16 mouse cellular contexts compared by ENCODE assay signal in the genomic region with DNA sequence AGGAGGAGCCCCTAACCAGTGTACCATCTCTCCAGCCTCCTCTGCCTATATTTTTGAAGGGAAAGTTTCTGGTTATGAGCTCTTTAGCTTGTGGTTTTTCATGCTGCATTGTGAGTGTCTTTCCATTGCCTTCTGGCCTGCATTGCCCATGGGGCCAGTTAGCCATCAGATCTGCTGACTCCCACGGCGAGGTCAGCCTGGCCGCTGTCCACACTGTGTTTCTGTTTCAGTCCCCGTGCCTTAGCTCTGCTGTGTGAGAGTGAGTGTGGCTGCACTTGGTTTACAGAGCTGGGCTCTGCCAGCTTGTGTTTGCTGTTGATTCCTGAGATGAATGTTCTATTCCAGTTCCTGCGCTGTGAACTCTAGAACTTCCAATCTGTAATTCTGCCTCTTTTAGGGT. TPM values are rescaled to one million over a fixed set of nuclear protein-coding genes. Genes with fewer than 3 reads are reported as not detected.
DNase-seq lines count a peak whose midpoint lies in the region; ATAC-seq and TF ChIP-seq lines count a peak whose summit lies in the region.
"Had no signal": no experiment of that assay in that cellular context is flagged by ENCODE, and none has a peak within 500 bp of the region (broad histone marks: within the 10 kb centered on the region; RNA-seq: fewer than 3 reads in every experiment).

No protein-coding gene starts in this region.

- H3K9ac ChIP-seq in kidney, embryonic 14.5 days (ENCODE audit: low read depth, low read length): no peak overlapping the region
- H3K9ac ChIP-seq: embryonic facial prominence, embryonic 13.5 days; midbrain, embryonic 13.5 days had no signal

- no peak overlapping the region for H3K27ac ChIP-seq in kidney, adult 2 months (ENCODE audit: insufficient read depth, low read depth, low read length)
- H3K27ac ChIP-seq in kidney, embryonic 14.5 days (ENCODE audit: low read depth, low read length): no peak overlapping the region
- H3K27ac ChIP-seq: embryonic facial prominence, embryonic 13.5 days; hindbrain, postnatal 0 days; midbrain, embryonic 13.5 days had no signal

- H3K4me3 ChIP-seq in kidney, adult 2 months (ENCODE audit: insufficient read depth, low read depth, low read length): no peak overlapping the region
- no peak overlapping the region for H3K4me3 ChIP-seq in kidney, embryonic 14.5 days (ENCODE audit: low read length)
- H3K4me3 ChIP-seq: embryonic facial prominence, embryonic 13.5 days; midbrain, embryonic 13.5 days had no signal

- H3K4me2 ChIP-seq in kidney, embryonic 14.5 days (replicated peaks; ENCODE audit: low read depth, low read length): no peak overlapping the region
- H3K4me2 ChIP-seq: embryonic facial prominence, embryonic 13.5 days; midbrain, embryonic 13.5 days had no signal

- no peaks in the 10 kb centered on the region for H3K27me3 ChIP-seq in kidney, adult 2 months (replicated peaks; ENCODE audit: control insufficient read depth, insufficient read depth, low read length)
- no peaks in the 10 kb centered on the region for H3K27me3 ChIP-seq in kidney, embryonic 14.5 days (ENCODE audit: control insufficient read depth, insufficient read depth, low read length)
- H3K27me3 ChIP-seq: CH12.LX; embryonic facial prominence, embryonic 13.5 days; midbrain, embryonic 13.5 days had no signal

- no peaks in the 10 kb centered on the region for H3K4me1 ChIP-seq in kidney, adult 2 months (ENCODE audit: control insufficient read depth, insufficient read depth, low read length)
- H3K4me1 ChIP-seq in kidney, embryonic 14.5 days (ENCODE audit: control insufficient read depth, insufficient read depth, low read length): no peaks in the 10 kb centered on the region
- H3K4me1 ChIP-seq: midbrain, embryonic 13.5 days had no signal

- TF ChIP-seq POLR2A in kidney, adult 2 months (IDR thresholded peaks at IDR 0.05; ENCODE audit: low read depth, low read length): no peak

- WGBS in kidney, adult 2 months: 38% methylated on average over 5 of the region's 5 CpGs
- WGBS in kidney, embryonic 14.5 days: 55% methylated on average over 5 of the region's 5 CpGs

- H3K9me3 ChIP-seq in kidney, embryonic 14.5 days (ENCODE audit: control insufficient read depth, low read length): no peaks in the 10 kb centered on the region
- H3K9me3 ChIP-seq: embryonic facial prominence, embryonic 13.5 days; midbrain, embryonic 13.5 days had no signal

- TF ChIP-seq CTCF in kidney, adult 2 months (conservative IDR thresholded peaks at IDR 0.05; ENCODE audit: insufficient read depth, insufficient read length, low read depth, low read length): no peak

- no peak for ATAC-seq in kidney, embryonic 14.5 days (ENCODE audit: low FRiP score, low TSS enrichment)
- no peak for ATAC-seq in erythroid progenitor cell, adult 5-6 weeks (replicated peaks; ENCODE audit: low FRiP score, poor library complexity, severe bottlenecking)
- ATAC-seq: forebrain, embryonic 16.5 days; hindbrain, postnatal 0 days; midbrain, embryonic 13.5 days had no signal

- peak; percentile 38 for DNase-seq in kidney, adult 2 months
- peak; percentile 47 for DNase-seq in ovary, postnatal 36 days (ENCODE audit: low spot score)
- no peak for DNase-seq in ovary, postnatal 10 days (ENCODE audit: low spot score)
- DNase-seq in gastrocnemius, adult 8-10 months (ENCODE audit: low spot score in 2 of 2): peak; percentile 53 to 61
- peak; percentile 52 for DNase-seq in skeletal muscle tissue, adult 2 months (ENCODE audit: low read depth, low spot score)
- DNase-seq: cerebellum, postnatal 36 days; liver; lung, postnatal 4 days; retina, postnatal 1 day had no signal

- H3K36me3 ChIP-seq in kidney, adult 2 months (ENCODE audit: control insufficient read depth, insufficient read depth, low read length): no peaks in the 10 kb centered on the region
- peaks cover 28% of the 10 kb centered on the region for H3K36me3 ChIP-seq in kidney, embryonic 14.5 days (ENCODE audit: control insufficient read depth, insufficient read depth, low read length)

RNA-seq across cellular contexts. Expression of gene Synj2, which starts 26.9 kb away (rescaled TPM):
- 1.5 and 1.8 TPM in 2 replicates for polyA plus RNA-seq in kidney, adult 2 months (2012; rRNA removed)
- 2.9 and 4.3 TPM in 2 replicates for polyA plus RNA-seq in kidney, embryonic 14.5 days (2014; fragmentation: Nextera tagmentation; extraction: Ambion mirVana)
- total RNA-seq in gastrocnemius, adult 8-10 months (2022): 10 to 100 TPM; 27.1 to 40.6 (median 29.6) TPM
- total RNA-seq in erythroid progenitor cell, adult 5-6 weeks (2015; ENCODE audit: low replicate concordance): 1.8 and 6.3 TPM in 2 replicates
- 2.7 TPM in 1 of 2 replicates, not detected in the other for total RNA-seq in erythroid progenitor cell, adult 5-6 weeks (2017; ENCODE audit: low replicate concordance)
